Mouse (Mus musculus) mammary gland, adult 2 months (tissue): ENCODE data around the gene Ttll5. TPM values are rescaled to one million over a fixed set of nuclear protein-coding genes. Genes with fewer than 3 reads are reported as not detected.

ENCODE experiments used
- polyA plus RNA-seq: library from polyadenylated mRNA; depleted of rRNA; stranded (reverse); fragments of >200 nt; gene quantifications from 2 replicates; pipeline ENCODE4 v1.2.3, GENCODE M21; 2012; ENCODE audit warnings: low replicate concordance; rRNA removed

Gene Ttll5
- polyA plus RNA-seq = 9.6 TPM in 2 replicates

DNA sequence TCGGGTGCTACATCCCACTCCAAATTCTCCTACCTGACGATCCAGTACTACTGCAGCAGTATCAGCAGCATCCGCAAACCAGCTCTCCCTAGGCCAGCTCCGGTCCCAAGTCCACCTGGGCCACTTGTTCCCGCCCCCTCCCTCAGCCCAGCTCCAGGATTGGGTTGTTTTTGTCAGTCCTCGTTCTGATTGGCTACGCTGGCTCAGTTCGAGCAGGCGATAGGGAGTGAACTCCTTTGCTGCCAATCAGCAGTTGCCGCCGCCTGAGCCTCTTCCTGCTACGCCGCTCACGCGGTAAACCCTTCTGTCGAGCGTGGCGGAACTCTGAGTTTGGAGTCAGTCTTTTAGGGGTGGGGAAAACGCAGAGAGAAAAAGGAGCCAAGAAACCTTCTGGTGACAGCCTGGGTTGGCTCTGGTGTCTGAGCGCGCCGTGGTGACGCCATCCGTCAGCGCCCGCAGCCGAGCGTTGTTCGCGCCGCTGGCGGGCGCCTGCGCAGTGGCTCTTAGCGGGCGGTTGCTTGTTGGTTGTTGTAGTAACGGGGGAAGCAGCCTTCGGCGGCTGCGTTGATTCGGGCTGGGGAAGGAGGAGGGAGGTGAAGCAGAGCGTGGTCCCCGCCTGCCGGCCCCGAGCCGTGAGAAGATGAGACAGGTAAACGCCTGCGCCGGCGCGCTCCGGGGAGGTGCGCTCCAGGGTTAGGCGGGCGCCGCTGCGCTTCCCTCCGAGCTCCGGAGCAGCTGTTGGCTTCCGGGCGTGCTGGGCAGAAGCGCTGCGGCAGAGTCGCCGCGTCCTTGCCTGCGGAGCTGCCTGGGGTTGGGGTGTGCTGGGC is at the start of gene Ttll5, which contains the start of gene Erg28:
TSS of gene Ttll5 (plus strand) at position 222 of the 827 bp plus-strand sequence.
TSS of gene Erg28 (minus strand) at position 113 of the 827 bp plus-strand sequence.

GRCm38 (mm10) chr12:86078553-86079201 is 254.2 kb downstream of the Ttll5 start, which contains the start of gene Tgfb3:
Gene Tgfb3, minus strand, starts transcription at chr12:86079041.

DNA sequence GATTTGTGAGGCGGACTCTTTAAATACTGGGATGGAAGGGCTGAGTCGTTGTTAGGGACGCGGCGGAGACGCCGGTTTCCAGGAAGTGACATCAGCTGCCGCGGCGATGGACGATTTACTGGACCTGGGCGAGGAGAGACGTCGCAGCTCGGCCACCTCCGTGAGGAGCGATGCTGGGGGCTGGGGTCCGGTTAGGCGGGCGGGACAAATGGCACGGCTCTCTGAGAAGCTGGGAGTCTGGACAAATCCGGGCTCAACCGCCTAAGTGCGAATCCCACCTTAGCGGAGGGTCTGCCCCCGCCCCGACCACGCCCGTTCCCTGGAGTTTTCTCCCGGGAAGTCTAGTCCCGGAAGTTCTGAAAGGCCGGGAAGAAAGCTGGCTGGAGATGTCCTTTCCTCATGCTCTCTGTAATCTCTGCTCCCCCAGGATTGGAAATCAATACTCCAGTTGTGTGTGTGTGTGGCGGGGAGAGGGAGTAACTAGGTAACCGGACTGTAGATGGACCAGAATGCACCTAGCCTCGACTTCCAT is 258.1 kb downstream of the Ttll5 start, which contains the start of gene Ift43:
TSS of gene Ift43 (plus strand) at position 61 of the 532 bp plus-strand sequence.

Other genes with a start within 250 kb of the Ttll5 start
- gene Jdp2, start 225.6 kb upstream of the Ttll5 start, polyA plus RNA-seq = 7.7 and 17.2 TPM in 2 replicates
- gene Batf, start 138.0 kb upstream of the Ttll5 start, polyA plus RNA-seq = 6.4 and 16.2 TPM in 2 replicates
- 2.0 and 2.6 TPM in 2 replicates for gene Flvcr2, start 78.1 kb upstream of the Ttll5 start, polyA plus RNA-seq
- 20.1 and 35.5 TPM in 2 replicates for gene Erg28, start 109 bp upstream of the Ttll5 start, polyA plus RNA-seq